Mouse (Mus musculus): ENCODE results near the gene Mrpl51. TPM values are rescaled to one million over a fixed set of nuclear protein-coding genes. Genes with fewer than 3 reads are reported as not detected.

Mrpl51 gene
- polyA plus RNA-seq, 1 experiment, result 147 TPM

DNA sequence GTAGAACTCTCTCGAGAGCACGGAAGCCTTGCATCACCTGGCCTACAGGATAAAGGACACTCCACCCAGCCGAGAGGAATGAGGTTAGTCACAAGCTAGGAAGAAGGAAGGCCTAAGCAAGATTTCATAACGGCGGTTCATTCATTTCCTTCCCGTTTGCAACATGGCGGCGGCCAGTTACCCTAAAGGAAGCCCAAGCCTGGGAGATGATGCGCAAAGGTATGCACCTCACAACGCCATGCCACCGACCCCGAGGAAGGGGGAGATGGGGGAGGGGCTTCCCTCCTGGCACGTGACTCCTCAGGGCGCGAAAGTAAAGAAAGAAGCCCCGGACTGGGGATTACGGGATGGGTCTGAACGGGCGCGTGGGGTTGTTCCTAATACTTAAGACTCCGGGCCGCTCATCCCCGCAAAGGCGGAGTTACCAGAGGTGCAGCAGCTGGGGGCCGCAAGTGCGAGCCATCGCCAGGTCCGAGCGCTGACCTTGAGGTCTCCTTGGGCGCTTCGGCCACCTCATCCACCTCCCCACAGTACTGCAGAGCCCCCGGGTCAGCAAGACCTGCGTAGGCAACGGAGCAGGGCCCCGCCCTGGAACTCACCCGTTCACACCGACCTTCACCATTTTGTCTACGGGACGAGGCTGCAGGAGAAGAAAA, 26.8 kb upstream of the Mrpl51 start:
- peaks cover 44% of the 10 kb centered on the region for H3K79me2 ChIP-seq (ENCODE audit: control insufficient read depth, insufficient read depth)
- H3K36me3 ChIP-seq (ENCODE audit: control insufficient read depth, insufficient read depth), result peaks cover 66% of the 10 kb centered on the region
- peak overlapping the region; percentile 96 for H3ac ChIP-seq (ENCODE audit: control insufficient read depth, insufficient read length, low read depth)
- H3K79me3 ChIP-seq (ENCODE audit: low read depth), result peaks cover 26% of the 10 kb centered on the region
- no peaks in the 10 kb centered on the region for H3K27me3 ChIP-seq (ENCODE audit: control insufficient read depth, insufficient read depth, insufficient read length)
- peak overlapping the region; percentile 98 for H3K4me3 ChIP-seq (ENCODE audit: insufficient read depth, poor library complexity, severe bottlenecking)
- TF ChIP-seq FOSL1 (IDR thresholded peaks at IDR 0.05; ENCODE audit: insufficient read depth, low read length, poor library complexity, severe bottlenecking), result no peak
- peak; percentile 65 for TF ChIP-seq MAX (IDR thresholded peaks at IDR 0.05)
- peak; percentile 88 for TF ChIP-seq USF1 (IDR thresholded peaks at IDR 0.05; ENCODE audit: low read depth)
- TF ChIP-seq MYOD1 (IDR thresholded peaks at IDR 0.05; ENCODE audit: control insufficient read depth, insufficient read length, low read depth), result no peak
- TF ChIP-seq MYOG (IDR thresholded peaks at IDR 0.05; ENCODE audit: control insufficient read depth, extremely low read depth, insufficient read length), result no peak
- TF ChIP-seq CEBPB (IDR thresholded peaks at IDR 0.05; ENCODE audit: low read depth), result no peak
- TF ChIP-seq CTCF (IDR thresholded peaks at IDR 0.05; ENCODE audit: control insufficient read depth, insufficient read depth, insufficient read length), result no peak

DNA sequence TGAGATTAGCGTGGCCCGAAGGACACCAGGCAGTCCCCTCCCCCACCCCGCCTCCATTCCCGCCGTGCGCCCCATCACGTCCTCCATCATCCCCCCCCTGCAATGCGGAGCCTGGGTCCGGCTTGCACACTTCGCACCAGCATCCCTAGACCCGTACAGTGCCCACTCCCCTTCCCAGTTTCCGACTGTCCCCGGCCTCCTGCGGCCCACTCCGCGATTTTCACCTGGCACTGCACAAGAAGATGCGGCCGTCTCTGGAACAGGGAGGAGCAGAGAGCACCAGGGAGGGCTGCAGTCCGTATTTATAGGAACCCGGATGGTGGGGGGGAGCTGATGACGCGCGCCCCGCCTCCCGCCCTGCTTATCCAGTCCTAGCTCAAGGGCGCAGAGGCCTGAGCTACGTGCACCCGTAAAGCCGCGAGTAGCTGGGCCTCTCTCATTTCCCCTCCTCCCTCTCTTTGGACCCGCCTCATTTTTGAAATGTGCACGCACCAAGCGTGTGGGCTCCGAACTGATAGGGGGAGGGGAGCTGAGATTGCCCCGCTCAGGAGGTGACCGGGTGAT, 26.2 kb upstream of the Mrpl51 start:
- Histone ChIP-seq H3K36me3 (ENCODE audit: control insufficient read depth, insufficient read depth) (peaks cover 66% of the 10 kb centered on the region), H3K79me2 (ENCODE audit: control insufficient read depth, insufficient read depth) (peaks cover 44% of the 10 kb centered on the region), H3K27me3 (ENCODE audit: control insufficient read depth, insufficient read depth, insufficient read length) (no peaks in the 10 kb centered on the region), H3K4me3 (ENCODE audit: insufficient read depth, poor library complexity, severe bottlenecking) (peak overlapping the region; percentile 98), H3K79me3 (ENCODE audit: low read depth) (peaks cover 26% of the 10 kb centered on the region), H3ac (ENCODE audit: control insufficient read depth, insufficient read length, low read depth) (peak overlapping the region; percentile 96)
- TF ChIP-seq MYOD1 (IDR thresholded peaks at IDR 0.05; ENCODE audit: control insufficient read depth, insufficient read length, low read depth) (no peak), CEBPB (IDR thresholded peaks at IDR 0.05; ENCODE audit: low read depth) (no peak), USF1 (IDR thresholded peaks at IDR 0.05; ENCODE audit: low read depth) (no peak), MAX (IDR thresholded peaks at IDR 0.05) (peak; percentile 60), FOSL1 (IDR thresholded peaks at IDR 0.05; ENCODE audit: insufficient read depth, low read length, poor library complexity, severe bottlenecking) (no peak)

DNA sequence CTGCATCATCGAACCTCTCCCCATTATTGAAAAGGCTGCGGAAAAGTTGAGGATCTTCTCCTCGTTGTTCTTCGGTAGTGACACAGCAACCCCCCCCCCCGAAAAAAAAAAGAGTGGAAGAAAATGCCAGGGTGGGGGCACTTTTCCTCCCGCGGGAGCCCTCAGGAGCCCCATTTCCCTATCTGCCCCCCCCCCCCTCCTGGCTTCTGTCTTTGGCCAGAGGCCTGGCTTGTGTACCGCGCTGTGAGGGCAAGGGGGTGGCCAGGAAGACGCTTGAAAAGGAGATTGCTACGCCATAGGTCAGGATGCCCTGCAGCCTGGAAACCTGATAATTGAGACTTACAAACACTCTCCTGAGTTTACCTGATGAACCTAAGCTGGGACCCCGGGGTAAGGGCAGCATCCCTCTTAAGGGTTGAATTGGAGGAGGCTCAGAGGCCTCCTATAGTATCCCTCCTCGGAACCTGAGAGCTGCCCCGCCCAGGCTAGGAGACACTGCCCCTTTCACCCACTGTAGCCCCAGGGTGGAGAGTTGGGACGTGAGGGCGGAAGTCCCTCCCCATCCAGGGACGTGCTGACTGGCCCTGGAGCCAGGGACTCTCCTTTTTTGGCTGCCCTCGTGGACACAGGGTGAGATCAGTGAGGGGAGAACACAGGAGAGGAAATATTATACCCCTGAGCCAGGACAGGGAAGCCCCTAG, 25.4 kb upstream of the Mrpl51 start, which contains the start of gene Gapdh:
Gene Gapdh, minus strand, starts transcription at position 417 of the 701 bp plus-strand sequence.
- Histone ChIP-seq H3K36me3 (ENCODE audit: control insufficient read depth, insufficient read depth) (peaks cover 63% of the 10 kb centered on the region), H3K79me2 (ENCODE audit: control insufficient read depth, insufficient read depth) (peaks cover 44% of the 10 kb centered on the region), H3K79me3 (ENCODE audit: low read depth) (peaks cover 26% of the 10 kb centered on the region), H3ac (ENCODE audit: control insufficient read depth, insufficient read length, low read depth) (peak within 1 kb of the TSS; percentile 96), H3K4me3 (ENCODE audit: insufficient read depth, poor library complexity, severe bottlenecking) (peak within 1 kb of the TSS; percentile 98), H3K27me3 (ENCODE audit: control insufficient read depth, insufficient read depth, insufficient read length) (no peaks in the 10 kb centered on the region)
- TF ChIP-seq USF1 (IDR thresholded peaks at IDR 0.05; ENCODE audit: low read depth), result no peak
- TF ChIP-seq MYOD1 (IDR thresholded peaks at IDR 0.05; ENCODE audit: control insufficient read depth, insufficient read length, low read depth), result no peak
- TF ChIP-seq MYOG (IDR thresholded peaks at IDR 0.05; ENCODE audit: control insufficient read depth, extremely low read depth, insufficient read length), result no peak
- TF ChIP-seq MAX (IDR thresholded peaks at IDR 0.05), result no peak
- TF ChIP-seq FOSL1 (IDR thresholded peaks at IDR 0.05; ENCODE audit: insufficient read depth, low read length, poor library complexity, severe bottlenecking), result no peak
- no peak for TF ChIP-seq CEBPB (IDR thresholded peaks at IDR 0.05; ENCODE audit: low read depth)
- TF ChIP-seq CTCF (IDR thresholded peaks at IDR 0.05; ENCODE audit: control insufficient read depth, insufficient read depth, insufficient read length), result no peak

DNA sequence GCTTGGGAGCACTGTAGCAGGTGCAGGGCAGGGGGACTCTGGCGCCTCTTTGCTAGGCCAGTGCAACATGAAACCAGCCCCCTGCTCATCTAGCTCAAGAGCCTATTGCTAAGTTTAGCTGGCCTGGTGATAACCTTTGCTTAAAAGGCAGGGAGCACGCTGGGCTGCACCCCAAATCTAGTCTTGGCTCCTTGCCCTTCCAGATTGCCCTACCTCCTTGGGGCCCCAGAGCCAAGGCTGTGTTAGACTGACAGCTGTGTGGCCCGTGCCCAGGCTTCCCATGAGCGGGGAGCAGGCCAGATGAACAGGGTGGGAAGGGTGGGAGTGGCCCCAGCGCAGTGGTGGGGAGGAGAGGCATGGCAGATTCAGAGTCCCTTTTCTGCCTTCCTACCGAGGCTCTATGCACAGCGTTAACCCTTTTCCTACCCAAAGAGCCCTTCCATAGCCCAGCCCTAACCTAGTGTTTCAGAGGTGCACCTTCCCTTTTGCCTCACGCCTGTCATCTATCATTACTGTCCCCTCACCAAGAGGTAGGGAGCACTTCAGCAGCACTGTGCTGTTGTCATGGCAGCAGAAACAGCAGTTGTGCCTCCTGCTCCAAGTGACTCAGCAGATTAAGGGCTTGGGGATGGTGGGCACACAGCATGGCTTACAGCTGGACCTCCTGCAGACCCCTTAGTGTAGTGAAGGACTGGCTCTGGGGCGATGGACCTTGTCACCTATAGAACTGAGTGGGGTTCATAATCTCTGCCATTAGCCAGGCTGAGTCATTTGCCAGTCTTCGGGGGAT, 24.5 kb upstream of the Mrpl51 start:
- peaks cover 44% of the 10 kb centered on the region for H3K79me2 ChIP-seq (ENCODE audit: control insufficient read depth, insufficient read depth)
- H3K4me3 ChIP-seq (ENCODE audit: insufficient read depth, poor library complexity, severe bottlenecking), result peak overlapping the region; percentile 98
- H3K36me3 ChIP-seq (ENCODE audit: control insufficient read depth, insufficient read depth), result peaks cover 72% of the 10 kb centered on the region
- TF ChIP-seq USF1 (IDR thresholded peaks at IDR 0.05; ENCODE audit: low read depth) (no peak), MYOD1 (IDR thresholded peaks at IDR 0.05; ENCODE audit: control insufficient read depth, insufficient read length, low read depth) (no peak), MYOG (IDR thresholded peaks at IDR 0.05; ENCODE audit: control insufficient read depth, extremely low read depth, insufficient read length) (no peak), CTCF (IDR thresholded peaks at IDR 0.05; ENCODE audit: control insufficient read depth, insufficient read depth, insufficient read length) (no peak), MAX (IDR thresholded peaks at IDR 0.05) (no peak), FOSL1 (IDR thresholded peaks at IDR 0.05; ENCODE audit: insufficient read depth, low read length, poor library complexity, severe bottlenecking) (no peak), CEBPB (IDR thresholded peaks at IDR 0.05; ENCODE audit: low read depth) (no peak)
- H3K27me3 ChIP-seq (ENCODE audit: control insufficient read depth, insufficient read depth, insufficient read length), result no peaks in the 10 kb centered on the region
- peaks cover 26% of the 10 kb centered on the region for H3K79me3 ChIP-seq (ENCODE audit: low read depth)
- H3ac ChIP-seq (ENCODE audit: control insufficient read depth, insufficient read length, low read depth), result peak overlapping the region; percentile 42

DNA sequence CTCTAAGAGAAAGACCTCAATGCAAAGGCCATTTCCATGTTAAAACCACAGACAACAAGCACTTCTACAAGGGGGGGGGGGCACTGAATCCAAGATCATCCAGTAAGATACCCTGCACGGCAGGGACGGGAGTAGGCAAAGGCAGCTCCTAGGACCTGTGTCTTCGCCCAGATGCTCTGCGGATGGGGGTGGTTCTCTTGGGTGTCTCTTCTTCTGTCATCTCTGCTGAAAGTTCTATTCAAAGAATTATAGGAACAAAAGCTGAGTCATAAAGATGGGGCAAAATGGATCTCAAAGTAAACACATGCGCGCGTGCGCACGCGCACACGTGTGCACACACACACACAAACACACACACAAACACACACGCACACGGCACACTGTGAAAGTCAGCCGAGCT, 23.5 kb upstream of the Mrpl51 start:
- Histone ChIP-seq H3K4me3 (ENCODE audit: insufficient read depth, poor library complexity, severe bottlenecking) (no peak overlapping the region), H3K36me3 (ENCODE audit: control insufficient read depth, insufficient read depth) (peaks cover 72% of the 10 kb centered on the region)

More for the DNA sequence above, 23.5 kb upstream of the Mrpl51 start:
- TF ChIP-seq CTCF (IDR thresholded peaks at IDR 0.05; ENCODE audit: control insufficient read depth, insufficient read depth, insufficient read length) (no peak), MYOG (IDR thresholded peaks at IDR 0.05; ENCODE audit: control insufficient read depth, extremely low read depth, insufficient read length) (no peak), MAX (IDR thresholded peaks at IDR 0.05) (no peak), CEBPB (IDR thresholded peaks at IDR 0.05; ENCODE audit: low read depth) (no peak), FOSL1 (IDR thresholded peaks at IDR 0.05; ENCODE audit: insufficient read depth, low read length, poor library complexity, severe bottlenecking) (no peak), USF1 (IDR thresholded peaks at IDR 0.05; ENCODE audit: low read depth) (no peak), MYOD1 (IDR thresholded peaks at IDR 0.05; ENCODE audit: control insufficient read depth, insufficient read length, low read depth) (no peak)
- Histone ChIP-seq H3K79me2 (ENCODE audit: control insufficient read depth, insufficient read depth) (peaks cover 35% of the 10 kb centered on the region), H3K79me3 (ENCODE audit: low read depth) (peaks cover 21% of the 10 kb centered on the region), H3K27me3 (ENCODE audit: control insufficient read depth, insufficient read depth, insufficient read length) (no peaks in the 10 kb centered on the region), H3ac (ENCODE audit: control insufficient read depth, insufficient read length, low read depth) (no peak overlapping the region)
